Mouse (Mus musculus) natural killer cell, adult 2 months (primary cell): ENCODE results near the gene Gm42372.

Experiments used
- DNase-seq, 2 experiments: peaks; one replicate each; pipeline ENCODE4 v3.0.0; 2022; ENCODE audit warnings: low spot score in 2 of 2

Gene Gm42372

DNA sequence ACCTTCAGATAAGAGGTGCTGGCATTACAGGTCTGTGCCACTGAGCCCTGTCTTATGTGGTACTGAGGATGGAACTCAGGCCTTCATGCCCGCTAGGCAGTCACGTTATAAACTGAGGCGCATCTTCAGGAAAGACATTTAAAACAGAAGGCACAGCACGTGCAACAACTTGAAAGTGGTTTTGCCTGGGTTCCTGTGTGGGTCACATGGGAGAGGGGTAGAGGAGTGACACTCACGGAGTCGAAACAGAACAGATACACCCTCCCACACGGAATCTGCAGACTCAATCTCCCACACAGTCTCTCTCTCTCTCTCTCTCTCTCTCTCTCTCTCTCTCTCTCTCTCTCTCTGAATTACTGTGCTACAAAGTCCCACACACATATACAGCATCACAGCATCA, 47.4 kb downstream of the Gm42372 start:
- no peak for DNase-seq
